Mouse (Mus musculus): Measurements from ENCODE around the gene Pgpep1l. TPM values are rescaled to one million over a fixed set of nuclear protein-coding genes. Genes with fewer than 3 reads are reported as not detected.
"Not testable (repeated sequence)": the region's sequence is repeated elsewhere in the genome, so short reads cannot be mapped to it uniquely, and the experiment has no call there.

Gene Pgpep1l
- polyA plus RNA-seq, 1 experiment = 0.79 TPM

- H3K4me3 ChIP-seq (ENCODE audit: insufficient read depth, low read length) = no peak overlapping the region
- H3K27ac ChIP-seq (ENCODE audit: insufficient read depth, low read length) = no peak overlapping the region
- TF ChIP-seq POLR2A (IDR thresholded peaks at IDR 0.05; ENCODE audit: extremely low read depth, insufficient read depth, low read length) (no peak), CTCF (IDR thresholded peaks at IDR 0.05; ENCODE audit: extremely low read depth, insufficient read depth, low read length) (no peak)
- H3K4me1 ChIP-seq (ENCODE audit: control insufficient read depth, insufficient read depth, low read length) = no peaks in the 10 kb centered on the region
Observed at GRCm38 (mm10) chr7:68283776-68284175, 19.7 kb upstream of the Pgpep1l start.

GRCm38 (mm10) chr7:68283133-68283520, 19.1 kb upstream of the Pgpep1l start:
- H3K4me1 ChIP-seq (ENCODE audit: control insufficient read depth, insufficient read depth, low read length); H3K4me3 ChIP-seq (ENCODE audit: insufficient read depth, low read length); H3K27ac ChIP-seq (ENCODE audit: insufficient read depth, low read length): not testable (repeated sequence)

- H3K4me1 ChIP-seq (ENCODE audit: control insufficient read depth, insufficient read depth, low read length) = no peaks in the 10 kb centered on the region
- no peak overlapping the region for H3K27ac ChIP-seq (ENCODE audit: insufficient read depth, low read length)
- TF ChIP-seq CTCF (IDR thresholded peaks at IDR 0.05; ENCODE audit: extremely low read depth, insufficient read depth, low read length) = no peak
- TF ChIP-seq POLR2A (IDR thresholded peaks at IDR 0.05; ENCODE audit: extremely low read depth, insufficient read depth, low read length) = no peak
- no peak overlapping the region for H3K4me3 ChIP-seq (ENCODE audit: insufficient read depth, low read length)
Observed at GRCm38 (mm10) chr7:68282304-68283132, 18.5 kb upstream of the Pgpep1l start.

- TF ChIP-seq CTCF (IDR thresholded peaks at IDR 0.05; ENCODE audit: extremely low read depth, insufficient read depth, low read length) (no peak), POLR2A (IDR thresholded peaks at IDR 0.05; ENCODE audit: extremely low read depth, insufficient read depth, low read length) (no peak)
- Histone ChIP-seq H3K27ac (ENCODE audit: insufficient read depth, low read length) (no peak overlapping the region), H3K4me3 (ENCODE audit: insufficient read depth, low read length) (no peak overlapping the region), H3K4me1 (ENCODE audit: control insufficient read depth, insufficient read depth, low read length) (no peaks in the 10 kb centered on the region)
Observed at GRCm38 (mm10) chr7:68281341-68281740, 17.3 kb upstream of the Pgpep1l start.

- TF ChIP-seq POLR2A (IDR thresholded peaks at IDR 0.05; ENCODE audit: extremely low read depth, insufficient read depth, low read length) = no peak
- TF ChIP-seq CTCF (IDR thresholded peaks at IDR 0.05; ENCODE audit: extremely low read depth, insufficient read depth, low read length) = no peak
Observed at GRCm38 (mm10) chr7:68280352-68280869, 16.4 kb upstream of the Pgpep1l start.

GRCm38 (mm10) chr7:68279481-68279880, 15.4 kb upstream of the Pgpep1l start:
- no peak overlapping the region for H3K4me3 ChIP-seq (ENCODE audit: insufficient read depth, low read length)
- H3K27ac ChIP-seq (ENCODE audit: insufficient read depth, low read length) = no peak overlapping the region
- TF ChIP-seq POLR2A (IDR thresholded peaks at IDR 0.05; ENCODE audit: extremely low read depth, insufficient read depth, low read length) (no peak), CTCF (IDR thresholded peaks at IDR 0.05; ENCODE audit: extremely low read depth, insufficient read depth, low read length) (no peak)
- H3K4me1 ChIP-seq (ENCODE audit: control insufficient read depth, insufficient read depth, low read length) = no peaks in the 10 kb centered on the region

More at GRCm38 (mm10) chr7:68280352-68280869, 16.4 kb upstream of the Pgpep1l start:
- no peak overlapping the region for H3K4me3 ChIP-seq (ENCODE audit: insufficient read depth, low read length)
- H3K4me1 ChIP-seq (ENCODE audit: control insufficient read depth, insufficient read depth, low read length) = no peaks in the 10 kb centered on the region
- no peak overlapping the region for H3K27ac ChIP-seq (ENCODE audit: insufficient read depth, low read length)

- H3K4me1 ChIP-seq (ENCODE audit: control insufficient read depth, insufficient read depth, low read length) = no peaks in the 10 kb centered on the region
Observed at GRCm38 (mm10) chr7:68278908-68279307, 14.9 kb upstream of the Pgpep1l start.

GRCm38 (mm10) chr7:68278385-68278784, 14.4 kb upstream of the Pgpep1l start:
- Histone ChIP-seq H3K27ac (ENCODE audit: insufficient read depth, low read length) (no peak overlapping the region), H3K4me3 (ENCODE audit: insufficient read depth, low read length) (no peak overlapping the region), H3K4me1 (ENCODE audit: control insufficient read depth, insufficient read depth, low read length) (no peaks in the 10 kb centered on the region)
- TF ChIP-seq CTCF (IDR thresholded peaks at IDR 0.05; ENCODE audit: extremely low read depth, insufficient read depth, low read length) (no peak), POLR2A (IDR thresholded peaks at IDR 0.05; ENCODE audit: extremely low read depth, insufficient read depth, low read length) (no peak)

More at GRCm38 (mm10) chr7:68278908-68279307, 14.9 kb upstream of the Pgpep1l start:
- Histone ChIP-seq H3K4me3 (ENCODE audit: insufficient read depth, low read length) (no peak overlapping the region), H3K27ac (ENCODE audit: insufficient read depth, low read length) (no peak overlapping the region)
- TF ChIP-seq POLR2A (IDR thresholded peaks at IDR 0.05; ENCODE audit: extremely low read depth, insufficient read depth, low read length) (no peak), CTCF (IDR thresholded peaks at IDR 0.05; ENCODE audit: extremely low read depth, insufficient read depth, low read length) (no peak)

- TF ChIP-seq CTCF (IDR thresholded peaks at IDR 0.05; ENCODE audit: extremely low read depth, insufficient read depth, low read length) (no peak), POLR2A (IDR thresholded peaks at IDR 0.05; ENCODE audit: extremely low read depth, insufficient read depth, low read length) (no peak)
- no peak overlapping the region for H3K4me3 ChIP-seq (ENCODE audit: insufficient read depth, low read length)
- H3K27ac ChIP-seq (ENCODE audit: insufficient read depth, low read length) = no peak overlapping the region
- no peaks in the 10 kb centered on the region for H3K4me1 ChIP-seq (ENCODE audit: control insufficient read depth, insufficient read depth, low read length)
Observed at GRCm38 (mm10) chr7:68277897-68278270, 13.9 kb upstream of the Pgpep1l start.

Measured in cortical plate, adult 2 months (tissue).